ENCODE assay signal across 21 mouse cellular contexts in genomic region chr19:14853416-14853815, GRCm38 (mm10).
A peak's percentile ranks its signal among the peaks of the same experiment; 100 is the strongest.
DNase-seq lines count a peak whose midpoint lies in the region; ATAC-seq and TF ChIP-seq lines count a peak whose summit lies in the region.
"Had no signal": no experiment of that assay in that cellular context is flagged by ENCODE, and none has a peak within 500 bp of the region (broad histone marks: within the 10 kb centered on the region; RNA-seq: fewer than 3 reads in every experiment).

No protein-coding gene starts in this region.

- H3K9ac ChIP-seq in embryonic facial prominence, embryonic 11.5 days (replicated peaks; ENCODE audit: low read length), result no peak overlapping the region
- H3K9ac ChIP-seq in midbrain, embryonic 11.5 days (ENCODE audit: low read length), result no peak overlapping the region
- H3K9ac ChIP-seq in midbrain, postnatal 0 days (replicated peaks; ENCODE audit: low read length, poor library complexity, severe bottlenecking), result no peak overlapping the region

- no peak overlapping the region for H3K4me2 ChIP-seq in embryonic facial prominence, embryonic 11.5 days (ENCODE audit: low read depth, low read length)
- no peak overlapping the region for H3K4me2 ChIP-seq in midbrain, embryonic 11.5 days
- H3K4me2 ChIP-seq in midbrain, postnatal 0 days (ENCODE audit: low read depth, low read length, poor library complexity, severe bottlenecking), result no peak overlapping the region

- no peak overlapping the region for H3K4me3 ChIP-seq in embryonic facial prominence, embryonic 11.5 days (ENCODE audit: low read depth, low read length)
- H3K4me3 ChIP-seq in embryonic facial prominence, embryonic 10.5 days, result no peak overlapping the region
- no peak overlapping the region for H3K4me3 ChIP-seq in midbrain, embryonic 11.5 days (ENCODE audit: low read depth, low read length)
- H3K4me3 ChIP-seq in midbrain, postnatal 0 days (ENCODE audit: low read depth, low read length), result no peak overlapping the region

- ATAC-seq in embryonic facial prominence, embryonic 11.5 days (replicated peaks; ENCODE audit: insufficient number of reproducible peaks, low FRiP score, low TSS enrichment, low read depth), result no peak
- no peak for ATAC-seq in midbrain, embryonic 11.5 days (ENCODE audit: low FRiP score)
- ATAC-seq in midbrain, postnatal 0 days (ENCODE audit: low FRiP score), result no peak
- ATAC-seq: activated CD4-positive, CD25-positive, alpha-beta regulatory T cell, adult 4 months; CD4-positive, CD25-positive, alpha-beta regulatory T cell, adult 4 months; Patski had no signal

- no peaks in the 10 kb centered on the region for H3K4me1 ChIP-seq in embryonic facial prominence, embryonic 11.5 days (ENCODE audit: control insufficient read depth, insufficient read depth, low read length)
- peaks cover 25% of the 10 kb centered on the region for H3K4me1 ChIP-seq in embryonic facial prominence, embryonic 10.5 days
- peaks cover 2% of the 10 kb centered on the region for H3K4me1 ChIP-seq in midbrain, embryonic 11.5 days (ENCODE audit: control insufficient read depth, insufficient read depth, low read length)
- H3K4me1 ChIP-seq in midbrain, postnatal 0 days (ENCODE audit: insufficient read depth, low read length), result no peaks in the 10 kb centered on the region

- H3K36me3 ChIP-seq in embryonic facial prominence, embryonic 11.5 days (replicated peaks; ENCODE audit: control insufficient read depth, insufficient read depth, low read depth, low read length), result no peaks in the 10 kb centered on the region
- no peaks in the 10 kb centered on the region for H3K36me3 ChIP-seq in embryonic facial prominence, embryonic 10.5 days (replicated peaks)
- no peaks in the 10 kb centered on the region for H3K36me3 ChIP-seq in midbrain, embryonic 11.5 days (ENCODE audit: control insufficient read depth, insufficient read depth, low read length)
- H3K36me3 ChIP-seq in midbrain, postnatal 0 days (ENCODE audit: insufficient read depth, low read length), result no peaks in the 10 kb centered on the region
- H3K36me3 ChIP-seq: G1E had no signal

- no peaks in the 10 kb centered on the region for H3K27me3 ChIP-seq in embryonic facial prominence, embryonic 11.5 days (ENCODE audit: control insufficient read depth, insufficient read depth, low read length)
- H3K27me3 ChIP-seq in embryonic facial prominence, embryonic 10.5 days (replicated peaks; ENCODE audit: low read depth, poor library complexity, severe bottlenecking), result 0 out of 2 replicates have a peak, but pooled peaks cover 6% of the 10 kb centered on the region
- H3K27me3 ChIP-seq in midbrain, embryonic 11.5 days (ENCODE audit: control insufficient read depth, insufficient read depth, low read length), result no peaks in the 10 kb centered on the region
- no peaks in the 10 kb centered on the region for H3K27me3 ChIP-seq in midbrain, postnatal 0 days (ENCODE audit: insufficient read depth, low read length)
- H3K27me3 ChIP-seq: CH12.LX had no signal

- DNase-seq in embryo, embryonic 11 days, result peak; percentile 16
- DNase-seq in embryo, embryonic 10 days (ENCODE audit: low spot score), result no peak
- DNase-seq in embryonic facial prominence, embryonic 11.5 days (ENCODE audit: low spot score), result peak; percentile 74
- DNase-seq in embryonic facial prominence, embryonic 10.5 days (ENCODE audit: low spot score), result no peak
- peak; percentile 56 for DNase-seq in midbrain, embryonic 11.5 days (ENCODE audit: low spot score, missing footprints)
- no peak for DNase-seq in midbrain, postnatal 0 days (ENCODE audit: low spot score)
- DNase-seq: adrenal gland, adult 2 months; adrenal gland, adult 8-10 months; adrenal gland, postnatal 10 days; adrenal gland, postnatal 14 days; adrenal gland, postnatal 25 days; adrenal gland, postnatal 36 days; B cell, adult 2 months; cerebellum, adult 11 months; cerebellum, adult 11-12 months; cerebellum, adult 18-20 months had no signal

- H3K27ac ChIP-seq in embryonic facial prominence, embryonic 11.5 days (replicated peaks; ENCODE audit: low read depth, low read length), result no peak overlapping the region
- H3K27ac ChIP-seq in embryonic facial prominence, embryonic 10.5 days (replicated peaks), result no peak overlapping the region
- no peak overlapping the region for H3K27ac ChIP-seq in midbrain, embryonic 11.5 days (ENCODE audit: low read depth, low read length)
- H3K27ac ChIP-seq in midbrain, postnatal 0 days (ENCODE audit: low read depth, low read length), result no peak overlapping the region

- WGBS in embryonic facial prominence, embryonic 11.5 days, result 29% methylated on average over 4 of the region's 4 CpGs
- WGBS in embryonic facial prominence, embryonic 10.5 days, result 47% methylated on average over 4 of the region's 4 CpGs
- WGBS in midbrain, embryonic 11.5 days, result 85% methylated on average over 4 of the region's 4 CpGs
- WGBS in midbrain, postnatal 0 days, result 93% methylated on average over 4 of the region's 4 CpGs

- TF ChIP-seq CTCF in midbrain, postnatal 0 days (IDR thresholded peaks at IDR 0.05), result no peak

- H3K9me3 ChIP-seq in embryonic facial prominence, embryonic 11.5 days (replicated peaks; ENCODE audit: control insufficient read depth, low read length), result no peaks in the 10 kb centered on the region
- H3K9me3 ChIP-seq in embryonic facial prominence, embryonic 10.5 days, result no peaks in the 10 kb centered on the region
- H3K9me3 ChIP-seq in midbrain, embryonic 11.5 days (ENCODE audit: control insufficient read depth, low read length), result no peaks in the 10 kb centered on the region
- H3K9me3 ChIP-seq in midbrain, postnatal 0 days (ENCODE audit: low read length), result no peaks in the 10 kb centered on the region
- H3K9me3 ChIP-seq: G1E had no signal

Comparison
In these comparisons a context has a peak if more than half of its experiments do, and no peak if none do; other contexts are left out.
1. DNase-seq: peak in embryo, embryonic 11 days (single experiment), embryonic facial prominence, embryonic 11.5 days (single experiment) and midbrain, embryonic 11.5 days (single experiment); none in embryo, embryonic 10 days (single experiment), embryonic facial prominence, embryonic 10.5 days (single experiment) and midbrain, postnatal 0 days (single experiment).